Mouse (Mus musculus): ENCODE measurements around the gene Coq10a.
"Not testable (repeated sequence)": the region's sequence is repeated elsewhere in the genome, so short reads cannot be mapped to it uniquely, and the experiment has no call there.

The Coq10a gene

DNA sequence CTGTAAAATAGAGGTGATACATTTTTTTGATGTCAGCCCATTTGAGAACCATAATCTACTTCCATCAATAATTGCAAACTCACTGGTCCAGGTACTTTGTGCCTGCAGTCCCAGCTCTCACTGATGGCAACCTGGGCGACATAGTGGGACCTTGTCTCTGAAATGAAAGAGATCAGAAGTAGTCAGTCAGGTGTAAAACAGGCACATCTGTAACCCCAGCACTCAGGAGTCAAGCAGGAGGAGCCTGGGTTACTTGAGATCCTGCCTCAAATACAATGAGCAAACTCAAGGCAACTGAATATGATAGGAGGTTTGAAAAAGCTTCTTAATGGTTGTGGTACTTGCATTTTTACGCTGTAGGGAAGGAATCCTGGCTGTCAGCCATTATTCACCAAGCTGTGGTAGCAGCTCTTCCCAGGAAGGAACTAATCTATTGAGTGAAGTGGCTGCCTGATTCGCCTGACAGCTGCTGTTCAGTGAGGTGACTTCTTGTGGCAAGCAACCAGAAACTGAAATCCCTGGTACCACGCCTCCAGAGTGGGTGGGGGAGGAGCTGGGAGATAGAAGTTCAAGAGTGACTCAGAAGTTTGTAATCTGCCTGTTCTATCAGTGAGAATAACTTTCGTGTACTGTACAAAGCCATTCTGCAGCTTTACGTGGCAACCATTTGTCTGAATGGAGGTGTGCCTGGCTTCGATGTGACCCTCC is 24.1 kb downstream of the Coq10a start:
- DNase-seq (ENCODE audit: low spot score): peak; percentile 63

DNA sequence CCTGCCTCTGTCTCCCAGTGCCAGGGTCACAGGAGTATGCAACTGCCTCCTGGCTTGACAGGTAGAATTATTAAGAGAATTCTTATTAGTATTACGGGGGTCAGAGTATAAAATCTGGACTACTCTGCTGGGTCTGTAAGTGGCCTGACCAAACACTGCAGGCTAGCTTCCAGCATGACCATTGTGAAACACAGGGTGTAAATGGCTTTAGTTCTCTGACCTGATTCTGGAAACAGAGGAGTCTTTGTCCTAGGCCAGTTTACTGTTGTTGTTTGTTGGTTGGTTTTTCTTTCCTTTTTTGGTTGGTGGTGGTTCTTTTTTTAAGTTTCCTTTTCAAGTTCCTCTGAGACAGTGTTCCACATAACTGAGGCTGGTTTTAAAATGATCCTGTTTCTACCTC is 25.4 kb downstream of the Coq10a start:
- no peak for DNase-seq (ENCODE audit: low spot score)

DNA sequence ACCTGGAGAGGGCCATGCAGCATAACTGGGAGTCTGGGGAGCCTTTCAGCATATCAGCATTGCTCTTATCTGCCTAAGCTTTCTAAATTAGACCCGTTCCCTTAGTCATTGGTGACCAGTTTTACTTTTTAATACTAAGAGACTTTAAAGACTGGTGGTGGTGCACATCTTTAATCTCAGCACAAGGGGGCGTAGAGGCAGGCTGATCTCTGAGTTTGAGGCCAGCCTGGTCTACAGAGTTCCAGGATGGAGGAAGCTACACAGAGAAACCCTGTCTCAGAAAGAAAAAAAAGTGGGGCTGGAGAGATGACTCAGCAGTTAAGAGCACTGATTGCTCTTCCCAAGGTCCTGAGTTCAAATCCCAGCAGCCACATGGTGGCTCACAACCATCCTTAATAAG is 28.5 kb downstream of the Coq10a start:
- DNase-seq (ENCODE audit: low spot score): no peak

DNA sequence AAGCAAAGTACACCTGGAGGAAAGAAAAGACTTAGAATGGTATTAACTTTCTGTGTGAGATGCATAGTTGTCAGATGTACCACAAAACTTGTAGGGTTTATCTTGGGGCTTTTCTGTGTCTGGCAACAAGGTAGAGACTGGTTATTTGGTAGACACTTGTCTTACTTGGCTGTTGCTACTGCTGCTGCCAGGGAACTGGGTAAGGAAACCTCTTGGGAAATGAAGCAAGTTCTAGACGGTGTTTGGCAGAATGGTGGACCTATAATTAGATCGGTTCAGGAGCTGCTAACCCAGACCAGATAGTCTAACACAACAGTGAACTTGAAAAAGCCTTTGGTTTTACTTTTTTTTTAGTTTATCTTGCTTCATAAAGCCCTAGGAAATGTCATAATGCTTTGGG is 29.8 kb downstream of the Coq10a start:
- DNase-seq (ENCODE audit: low spot score): no peak

DNA sequence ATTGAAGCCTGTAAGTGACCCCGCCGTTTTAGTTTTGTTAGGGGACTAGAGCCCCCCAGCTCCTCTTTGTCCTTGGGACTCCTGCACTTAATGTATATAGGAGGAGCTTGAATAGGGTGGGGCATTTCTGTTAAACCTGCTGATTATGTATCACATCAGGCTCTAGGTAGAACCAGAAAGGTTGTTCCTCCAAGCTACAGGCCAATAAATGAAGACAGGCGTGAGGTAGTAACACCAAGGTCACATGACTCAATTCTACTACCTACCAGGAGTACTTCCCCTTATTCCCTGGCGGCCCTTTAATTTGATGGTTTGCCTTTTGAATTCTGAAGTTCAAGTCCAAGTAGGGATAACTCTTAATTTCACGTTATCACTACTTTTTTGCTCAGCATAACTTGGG is 30.4 kb downstream of the Coq10a start:
- no peak for DNase-seq (ENCODE audit: low spot score)

DNA sequence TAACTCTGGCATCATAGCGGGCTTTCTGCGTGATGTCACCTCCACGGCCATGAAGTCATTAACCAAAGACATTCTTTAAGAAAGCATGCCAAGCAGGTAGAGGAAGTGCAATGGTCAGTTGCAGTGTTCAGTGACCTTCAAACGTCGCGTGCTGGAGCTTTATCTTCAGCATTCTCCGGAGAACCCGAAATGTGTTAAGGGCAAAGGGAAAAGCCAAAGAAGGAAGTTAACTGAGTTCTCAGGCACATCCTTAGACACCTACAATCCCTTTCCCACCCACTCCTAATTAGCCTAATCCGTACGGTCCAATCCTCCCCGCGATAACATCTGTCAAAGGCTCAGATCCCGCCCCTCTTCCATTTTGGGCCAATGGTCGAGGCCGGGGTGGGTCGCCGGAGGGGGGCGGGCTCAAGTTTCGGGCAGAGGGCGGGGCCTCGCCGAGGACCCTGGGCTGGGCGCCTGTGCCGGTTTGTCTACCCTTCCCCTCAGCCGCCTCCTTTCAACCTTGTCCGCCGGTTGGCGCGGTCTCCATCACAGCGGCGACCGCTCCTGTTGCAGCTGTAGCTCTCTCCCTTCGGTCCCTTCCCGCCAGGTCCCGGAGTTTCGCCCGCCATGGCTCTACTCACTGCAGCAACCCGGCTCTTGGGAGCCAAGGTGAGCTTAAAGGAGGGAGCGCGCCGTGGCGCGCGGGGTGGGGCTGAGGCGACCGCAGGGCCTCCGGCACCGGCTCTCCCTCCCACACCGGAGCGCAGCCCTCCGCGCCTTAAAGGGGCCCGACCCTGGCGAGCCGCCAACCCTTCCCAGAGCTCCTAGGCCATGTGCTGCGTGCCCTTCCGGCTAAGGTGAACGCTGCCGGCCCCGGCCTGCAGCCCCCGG is 31.3 kb downstream of the Coq10a start, which contains the start of gene Cs:
TSS of gene Cs (plus strand) at position 429 of the 876 bp plus-strand sequence.
- peak; percentile 96 for DNase-seq (ENCODE audit: low spot score)

DNA sequence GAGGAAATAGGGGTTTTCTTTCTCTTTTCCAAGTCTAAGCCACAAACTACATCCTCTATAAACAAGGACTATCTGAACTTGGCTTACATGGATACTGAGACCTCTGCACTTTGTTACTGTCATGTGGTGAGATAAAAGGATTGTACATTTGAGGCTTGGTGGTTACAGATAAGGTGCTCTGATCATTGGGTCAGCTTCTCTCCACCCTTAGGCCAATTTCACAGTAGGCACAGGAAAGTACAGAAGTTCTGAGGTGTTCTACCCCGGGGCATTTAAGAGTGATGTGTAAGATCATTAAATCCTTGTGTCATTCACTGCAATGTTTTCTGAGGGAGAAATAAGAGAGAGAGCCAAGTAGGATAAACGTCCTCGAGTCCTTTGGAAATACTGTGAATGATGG is 32.2 kb downstream of the Coq10a start:
- DNase-seq (ENCODE audit: low spot score): no peak

DNA sequence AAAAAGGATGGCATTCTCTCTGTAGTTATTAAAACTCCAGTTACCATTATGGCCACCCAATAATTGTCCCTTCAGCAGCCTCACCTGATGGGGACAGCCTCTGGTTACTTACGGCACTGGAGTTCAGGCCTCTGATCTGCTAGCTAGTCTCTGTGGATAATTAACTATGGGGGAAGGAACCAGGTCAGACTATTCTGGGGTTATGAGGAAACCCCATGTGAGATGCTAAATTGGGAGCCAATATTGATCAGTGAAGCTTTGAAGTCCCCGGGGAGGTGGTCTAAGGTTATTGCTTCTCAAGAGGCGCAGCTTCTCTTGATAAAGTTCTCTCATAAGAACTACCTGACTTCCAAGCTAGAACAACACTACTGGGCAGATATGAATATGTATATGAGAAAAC is 32.6 kb downstream of the Coq10a start:
- DNase-seq (ENCODE audit: low spot score): no peak

DNA sequence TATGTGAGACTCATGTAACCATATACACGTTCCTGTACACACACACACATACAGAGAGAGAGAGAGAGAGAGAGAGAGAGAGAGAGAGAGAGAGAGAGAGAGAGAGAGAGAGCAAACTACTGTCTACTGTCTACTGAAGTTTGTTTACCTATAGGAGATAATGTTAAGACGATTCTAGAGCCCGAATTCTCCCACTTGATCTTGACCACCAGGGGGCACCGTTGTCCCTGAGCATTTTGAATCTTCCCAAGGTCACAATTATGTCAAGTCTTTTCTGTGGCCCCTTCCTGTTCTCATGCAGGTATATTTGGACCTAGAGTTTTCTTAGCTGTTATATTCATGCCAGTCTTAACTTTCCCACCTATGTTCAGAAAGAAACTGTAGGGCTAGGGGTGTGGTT is 33.2 kb downstream of the Coq10a start:
- DNase-seq (ENCODE audit: low spot score): peak; percentile 78

DNA sequence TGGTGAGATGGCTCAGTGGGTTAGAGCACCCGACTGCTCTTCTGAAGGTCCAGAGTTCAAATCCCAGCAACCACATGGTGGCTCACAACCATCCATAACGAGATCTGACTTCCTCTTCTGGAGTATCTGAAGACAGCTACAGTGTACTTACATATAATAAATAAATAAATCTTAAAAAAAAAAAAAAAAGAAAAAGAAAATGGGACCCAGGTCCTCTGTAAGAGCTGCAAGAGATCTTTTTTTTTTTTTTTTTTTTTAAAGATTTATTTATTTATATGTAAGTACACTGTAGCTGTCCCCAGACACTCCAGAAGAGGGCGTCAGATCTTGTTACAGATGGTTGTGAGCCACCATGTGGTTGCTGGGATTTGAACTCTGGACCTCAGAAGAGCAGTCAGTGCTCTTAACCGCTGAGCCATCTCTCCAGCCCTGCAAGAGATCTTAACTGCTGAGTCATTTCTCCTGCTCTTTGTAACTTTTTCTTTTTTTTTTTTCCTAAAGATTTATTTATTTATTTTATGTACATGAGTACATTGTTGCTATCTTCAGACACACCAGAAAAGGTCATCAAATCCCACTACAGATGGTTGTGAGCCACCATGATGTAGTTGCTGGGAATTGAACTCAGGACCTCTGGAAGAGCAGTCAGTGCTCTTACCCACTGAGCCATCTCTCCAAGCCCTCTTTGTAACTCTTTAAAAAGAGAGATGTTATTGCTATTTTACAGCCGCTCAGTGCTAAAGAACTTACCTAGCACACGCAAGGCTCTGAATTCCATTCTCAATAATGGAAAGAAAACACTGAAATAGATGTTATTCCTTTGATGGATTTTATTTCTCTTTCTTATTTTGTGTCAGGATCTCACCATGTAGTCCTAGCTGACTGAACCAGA is 36.2 kb downstream of the Coq10a start:
- DNase-seq (ENCODE audit: low spot score): not testable (repeated sequence)

DNA sequence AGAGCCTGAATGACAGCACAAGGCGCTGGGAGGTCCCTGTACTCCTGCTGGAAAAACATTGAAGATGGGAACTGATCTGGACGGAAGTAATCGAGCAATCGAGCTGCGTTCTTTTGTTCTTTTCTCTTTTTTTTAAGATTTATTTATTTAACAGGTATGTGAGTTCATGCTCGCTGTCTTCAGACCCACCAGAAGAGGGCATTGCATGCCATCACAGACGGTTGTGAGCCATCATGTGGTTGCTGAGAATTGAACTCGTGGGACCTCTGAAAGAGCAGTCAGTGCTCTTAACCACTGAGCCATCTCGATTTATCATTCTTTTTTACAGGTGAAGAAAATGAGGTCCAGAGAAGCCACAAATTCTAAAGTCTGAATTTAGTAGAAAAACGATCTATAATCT is 41.2 kb downstream of the Coq10a start:
- DNase-seq (ENCODE audit: low spot score): no peak

DNA sequence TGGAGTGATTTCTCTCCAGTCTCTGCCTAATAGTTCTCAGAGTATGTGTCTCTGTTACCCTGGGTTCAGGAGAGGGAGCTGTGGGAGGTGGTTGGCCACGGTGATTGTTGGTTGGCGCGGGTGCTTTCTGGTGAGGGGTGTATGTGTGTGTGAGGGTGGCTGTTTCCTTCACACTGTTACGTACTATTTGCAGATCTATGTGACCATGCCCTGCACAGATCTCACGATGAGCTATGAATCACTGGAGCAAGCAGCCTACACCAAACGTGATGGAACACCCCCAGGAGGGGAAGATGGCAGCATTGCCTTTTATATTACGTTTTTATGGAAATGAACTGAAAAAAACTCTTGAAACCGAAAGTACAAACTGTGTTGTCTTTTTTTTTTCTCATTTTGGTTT is 42.0 kb downstream of the Coq10a start:
- DNase-seq (ENCODE audit: low spot score): no peak

DNA sequence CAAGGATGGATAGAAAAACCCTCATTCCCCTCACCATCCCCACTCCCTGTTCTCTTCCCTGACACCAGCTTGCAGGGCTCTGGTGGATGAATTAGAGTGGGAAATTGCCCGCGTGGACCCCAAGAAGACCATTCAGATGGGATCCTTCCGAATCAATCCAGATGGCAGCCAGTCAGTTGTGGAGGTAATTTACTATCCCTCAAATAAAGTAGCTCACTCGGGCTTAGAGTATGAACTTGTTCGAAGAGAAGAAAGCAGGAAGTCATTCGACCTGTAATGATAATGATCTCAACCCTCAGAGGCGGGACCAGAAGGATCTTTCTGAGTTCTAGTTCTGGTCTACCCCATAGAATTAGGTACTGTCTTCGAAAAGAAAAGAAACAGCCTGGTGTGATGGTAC is 45.3 kb downstream of the Coq10a start:
- DNase-seq (ENCODE audit: low spot score): no peak

DNA sequence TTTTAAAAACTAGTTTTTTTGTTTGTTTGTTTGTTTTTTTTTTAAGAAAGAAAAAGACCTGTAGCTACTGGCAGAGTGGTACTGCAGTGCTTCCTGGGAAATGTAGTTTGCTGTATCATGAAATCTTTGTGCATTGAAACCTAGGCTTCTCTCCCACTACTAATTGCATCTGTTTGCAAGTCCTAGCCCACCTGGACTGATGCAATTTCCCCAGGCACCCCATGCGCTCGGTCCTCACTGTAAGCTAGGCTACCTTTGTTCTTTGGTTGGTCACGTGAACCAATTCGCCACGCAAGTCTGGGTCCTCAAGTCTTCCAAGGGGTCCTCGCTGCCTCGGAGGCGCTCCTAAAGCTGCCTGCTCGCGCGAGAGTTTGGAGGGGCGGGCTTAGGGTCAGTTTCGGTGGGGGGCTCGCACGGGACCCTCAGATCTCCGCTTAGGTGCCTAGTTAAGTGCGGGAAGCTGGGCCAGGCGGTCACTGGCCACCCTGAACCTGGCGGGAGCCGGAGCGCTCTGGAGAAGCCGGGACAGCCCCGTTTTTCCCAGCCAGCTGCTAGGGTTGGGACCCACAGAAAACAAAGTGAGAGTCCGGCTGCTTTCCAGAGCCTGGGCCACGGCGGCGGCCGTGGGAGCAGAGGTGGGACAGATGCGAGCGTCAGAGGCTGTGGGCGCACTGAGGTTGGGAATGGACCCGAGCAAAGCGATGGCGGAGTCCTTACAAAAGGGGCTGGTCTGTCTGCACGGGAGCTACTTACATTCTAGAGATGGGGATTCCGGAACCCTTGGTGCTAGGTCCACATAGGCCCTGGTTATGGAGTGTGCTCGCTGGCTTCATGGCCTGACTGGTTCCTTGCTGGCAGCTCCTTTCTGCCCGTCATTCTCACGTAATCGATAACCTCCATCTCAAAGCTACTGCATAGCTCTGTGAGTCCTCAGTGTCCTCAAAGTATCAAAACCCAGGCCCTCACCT is 46.4 kb downstream of the Coq10a start, which contains the start of gene Cnpy2:
TSS of gene Cnpy2 (plus strand) at position 319 of the 968 bp plus-strand sequence.
- peak; percentile 79 for DNase-seq (ENCODE audit: low spot score)

DNA sequence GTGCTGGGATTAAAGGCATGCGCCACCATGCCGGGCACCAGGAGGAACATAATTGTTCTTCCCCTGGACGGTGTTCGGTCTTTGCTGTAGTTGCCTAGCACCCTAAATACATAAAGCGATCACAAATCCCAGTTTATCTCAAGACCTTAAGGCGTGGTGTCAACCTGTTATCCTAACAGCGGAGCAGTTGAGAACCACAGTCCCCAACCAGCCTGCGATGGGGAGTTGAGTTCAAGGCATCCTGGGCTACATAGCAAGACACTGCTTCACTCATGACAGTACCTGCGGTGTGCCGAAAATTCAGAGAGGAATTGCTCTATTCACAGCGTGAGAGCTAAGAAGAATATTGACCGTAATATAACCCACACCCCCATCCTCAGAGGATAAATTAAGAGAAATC is 47.2 kb downstream of the Coq10a start:
- no peak for DNase-seq (ENCODE audit: low spot score)

DNA sequence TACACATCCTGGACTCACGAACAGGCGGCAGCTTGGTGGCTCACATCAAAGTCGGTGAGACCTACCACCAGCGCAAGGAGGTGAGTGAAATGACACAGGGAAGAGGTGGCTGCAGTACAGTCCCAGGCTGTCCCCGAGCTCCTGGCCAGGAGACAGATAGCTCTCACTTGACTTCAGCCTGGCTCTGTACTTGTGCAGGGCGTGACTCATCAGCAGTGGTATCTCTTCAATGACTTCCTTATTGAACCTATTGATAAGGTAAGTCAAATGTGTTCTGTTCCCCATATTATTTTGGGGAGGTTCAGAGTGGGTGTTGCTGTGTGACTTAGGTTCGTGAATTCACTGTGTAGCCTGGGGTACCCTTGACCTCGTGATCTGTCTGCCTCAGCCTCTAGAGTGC is 53.2 kb downstream of the Coq10a start:
- no peak for DNase-seq (ENCODE audit: low spot score)

All from urinary bladder, postnatal 25 days (tissue).